Mouse (Mus musculus) midbrain, postnatal 0 days (tissue): ENCODE measurements around the gene Psme2b. TPM values are rescaled to one million over a fixed set of nuclear protein-coding genes. Genes with fewer than 3 reads are reported as not detected.
"Not testable (repeated sequence)": the region's sequence is repeated elsewhere in the genome, so short reads cannot be mapped to it uniquely, and the experiment has no call there.

Experiments
- ATAC-seq: fragments of 200-750 bp; cut with Nextera tagmentation; 2 replicates; pipeline ENCODE4 v1.8.0; 2017; ENCODE audit warnings: moderate number of reproducible peaks, mild to moderate bottlenecking, moderate TSS enrichment, moderate library complexity; ENCODE audit not compliant: low FRiP score
- DNase-seq: peaks from one replicate; pipeline ENCODE4 v3.0.0-alpha.2; 2015; ENCODE audit warnings: low spot score
- H3K27ac ChIP-seq: fragments of 300-500 bp; sonication (generic); 2 replicates; pipeline ENCODE4 v1.5.1; 2014; ENCODE audit warnings: low read depth, mild to moderate bottlenecking, low read length, mixed read lengths
- H3K27me3 ChIP-seq: fragments of 300-500 bp; sonication (generic); 2 replicates; pipeline ENCODE4 v1.6.1; 2014; ENCODE audit warnings: low read length, control low read depth, mixed read lengths; ENCODE audit not compliant: insufficient read depth
- H3K36me3 ChIP-seq: fragments of 300-500 bp; sonication (generic); 2 replicates; pipeline ENCODE4 v1.6.1; 2014; ENCODE audit warnings: low read length, control low read depth, mixed read lengths; ENCODE audit not compliant: insufficient read depth
- H3K4me1 ChIP-seq: fragments of 300-500 bp; sonication (generic); 2 replicates; pipeline ENCODE4 v1.6.1; 2014; ENCODE audit warnings: mild to moderate bottlenecking, control low read depth, antibody characterized with exemption, low read length, mixed read lengths; ENCODE audit not compliant: insufficient read depth
- H3K4me2 ChIP-seq: fragments of 300-500 bp; sonication (generic); 2 replicates; pipeline ENCODE4 v1.6.1; 2014; ENCODE audit warnings: low read depth, mild to moderate bottlenecking, low read length, mixed read lengths; ENCODE audit not compliant: poor library complexity, severe bottlenecking
- H3K4me3 ChIP-seq: fragments of 300-500 bp; sonication (generic); 2 replicates; pipeline ENCODE4 v1.5.1; 2014; ENCODE audit warnings: low read depth, mild to moderate bottlenecking, low read length, moderate library complexity
- H3K9ac ChIP-seq: fragments of 300-500 bp; sonication (generic); replicated peaks from 2 replicates; pipeline ENCODE4 v1.6.1; 2014; ENCODE audit warnings: mild to moderate bottlenecking, low read length, moderate library complexity, mixed read lengths; ENCODE audit not compliant: poor library complexity, severe bottlenecking
- H3K9me3 ChIP-seq: fragments of 300-500 bp; sonication (generic); 2 replicates; pipeline ENCODE4 v1.6.1; 2016; ENCODE audit warnings: low read length, control low read depth
- WGBS: fragments of 180-500 bp; shearing (Covaris S2); extraction: QIAGEN DNeasy Blood & Tissue Kit; methylation state at CpG from one replicate; pipeline ENCODE4 v1.1.7; 2014; 5-methylcytosine and 5-hydroxymethylcytosine counted together
- polyA plus RNA-seq: library from polyadenylated mRNA; unstranded; fragments of >200 nt; fragmentation: Nextera tagmentation; extraction: Ambion mirVana; gene quantifications from 2 replicates; pipeline ENCODE4 v1.2.1, GENCODE M21; 2015
- total RNA-seq: library from RNA; depleted of rRNA; stranded (reverse); fragments of >200 nt; gene quantifications from 2 replicates; pipeline ENCODE4 v1.2.3, GENCODE M21; 2014; rRNA removed

The Psme2b gene
- total RNA-seq (0.76 and 1.1 TPM in 2 replicates), polyA plus RNA-seq (1.8 and 2.1 TPM in 2 replicates)

- not testable (repeated sequence) for H3K4me2 ChIP-seq, H3K9ac ChIP-seq, H3K36me3 ChIP-seq, ATAC-seq, H3K27ac ChIP-seq, H3K4me3 ChIP-seq, H3K27me3 ChIP-seq, DNase-seq, H3K9me3 ChIP-seq, H3K4me1 ChIP-seq
- 95% methylated on average over 6 of the region's 6 CpGs for WGBS
Observed at GRCm38 (mm10) chr11:48946090-48946489, at the start of gene Psme2b. Psme2b (minus strand) TSS chr11:48946190.

- not testable (repeated sequence) for DNase-seq, ATAC-seq
Observed at GRCm38 (mm10) chr11:48994018-48994417, 48.0 kb upstream of the Psme2b start, which contains the start of gene Tgtp1. Tgtp1 (minus strand) TSS chr11:48994172.

GRCm38 (mm10) chr11:48993296-48993695, 47.3 kb upstream of the Psme2b start:
- not testable (repeated sequence) for H3K9me3 ChIP-seq, ATAC-seq, H3K36me3 ChIP-seq, H3K4me1 ChIP-seq, H3K27ac ChIP-seq, H3K9ac ChIP-seq, DNase-seq, H3K27me3 ChIP-seq, H3K4me3 ChIP-seq, H3K4me2 ChIP-seq
- 69% methylated on average over 10 of the region's 10 CpGs for WGBS

More at GRCm38 (mm10) chr11:48994018-48994417, 48.0 kb upstream of the Psme2b start, which contains the start of gene Tgtp1:
- not testable (repeated sequence) for H3K36me3 ChIP-seq, H3K4me2 ChIP-seq, H3K9ac ChIP-seq, H3K4me3 ChIP-seq, H3K27ac ChIP-seq, H3K9me3 ChIP-seq, H3K27me3 ChIP-seq, H3K4me1 ChIP-seq
- WGBS, result 86% methylated on average over 2 of the region's 2 CpGs

- not testable (repeated sequence) for H3K36me3 ChIP-seq, DNase-seq, H3K27me3 ChIP-seq, H3K9me3 ChIP-seq, H3K27ac ChIP-seq, H3K4me1 ChIP-seq, H3K4me2 ChIP-seq, ATAC-seq, H3K9ac ChIP-seq, H3K4me3 ChIP-seq
- WGBS, result 69% methylated on average over 4 of the region's 4 CpGs
Observed at GRCm38 (mm10) chr11:48991740-48992520, 45.9 kb upstream of the Psme2b start, which contains the start of gene Gm12185. Gm12185 (minus strand) TSS chr11:48992226.

- ATAC-seq, H3K36me3 ChIP-seq, H3K9me3 ChIP-seq, H3K27me3 ChIP-seq, H3K9ac ChIP-seq, H3K4me2 ChIP-seq, H3K27ac ChIP-seq, H3K4me1 ChIP-seq, H3K4me3 ChIP-seq, DNase-seq: not testable (repeated sequence)
- 80% methylated on average over 2 of the region's 2 CpGs for WGBS
Observed at GRCm38 (mm10) chr11:48989981-48990380, 44.0 kb upstream of the Psme2b start.

- not testable (repeated sequence) for H3K9me3 ChIP-seq, H3K4me3 ChIP-seq, H3K9ac ChIP-seq, H3K27me3 ChIP-seq, H3K27ac ChIP-seq, ATAC-seq, H3K4me1 ChIP-seq, DNase-seq, H3K36me3 ChIP-seq, H3K4me2 ChIP-seq
- 86% methylated on average over 2 of the region's 3 CpGs for WGBS
Observed at GRCm38 (mm10) chr11:48988219-48988618, 42.2 kb upstream of the Psme2b start.

GRCm38 (mm10) chr11:48982848-48983247, 36.9 kb upstream of the Psme2b start:
- H3K36me3 ChIP-seq, H3K27me3 ChIP-seq, H3K4me2 ChIP-seq, DNase-seq, H3K4me3 ChIP-seq, H3K9me3 ChIP-seq, H3K27ac ChIP-seq, ATAC-seq, H3K9ac ChIP-seq, H3K4me1 ChIP-seq: not testable (repeated sequence)
- WGBS, result no CpG with 5 or more reads among the region's 3 CpGs

- not testable (repeated sequence) for DNase-seq, H3K9me3 ChIP-seq, H3K36me3 ChIP-seq, ATAC-seq, H3K27ac ChIP-seq, H3K27me3 ChIP-seq, H3K4me3 ChIP-seq, H3K4me2 ChIP-seq, H3K9ac ChIP-seq, H3K4me1 ChIP-seq
- no CpG with 5 or more reads among the region's 5 CpGs for WGBS
Observed at GRCm38 (mm10) chr11:48980052-48980451, 34.1 kb upstream of the Psme2b start.

- not testable (repeated sequence) for DNase-seq, H3K9ac ChIP-seq, H3K36me3 ChIP-seq, H3K4me3 ChIP-seq, H3K4me2 ChIP-seq, ATAC-seq, H3K27ac ChIP-seq, H3K27me3 ChIP-seq, H3K9me3 ChIP-seq, H3K4me1 ChIP-seq
- no CpG with 5 or more reads among the region's 3 CpGs for WGBS
Observed at GRCm38 (mm10) chr11:48979251-48979650, 33.3 kb upstream of the Psme2b start, which contains the start of gene 9930111J21Rik1. 9930111J21Rik1 (minus strand) TSS chr11:48979398.
